Mouse (Mus musculus) ES-Bruce4 (cell line): ENCODE data around the gene Acvrl1. TPM values are rescaled to one million over a fixed set of nuclear protein-coding genes. Genes with fewer than 3 reads are reported as not detected.

Experiments
- H3K27ac ChIP-seq: 2 replicates; pipeline ENCODE4 v1.5.1; 2012; ENCODE audit warnings: low read length, inconsistent platforms; ENCODE audit not compliant: insufficient read depth
- H3K27me3 ChIP-seq: 2 replicates; pipeline ENCODE4 v1.6.1; 2012; ENCODE audit warnings: mild to moderate bottlenecking, low read length, inconsistent platforms; ENCODE audit not compliant: control insufficient read depth, poor library complexity, insufficient read depth, severe bottlenecking
- H3K36me3 ChIP-seq: 2 replicates; pipeline ENCODE4 v1.6.1; 2012; ENCODE audit warnings: inconsistent platforms, mild to moderate bottlenecking, low read length, moderate library complexity; ENCODE audit not compliant: control insufficient read depth, poor library complexity, insufficient read depth, severe bottlenecking
- H3K4me1 ChIP-seq: one replicate; pipeline ENCODE4 v1.8.1; 2011; ENCODE audit warnings: low read length; ENCODE audit not compliant: control insufficient read depth, insufficient read depth
- H3K4me3 ChIP-seq: 2 replicates; pipeline ENCODE4 v1.5.1; 2011; ENCODE audit warnings: low read depth, mild to moderate bottlenecking, low read length
- H3K9ac ChIP-seq: 2 replicates; pipeline ENCODE4 v1.6.1; 2012; ENCODE audit warnings: low read depth, mild to moderate bottlenecking, inconsistent platforms; ENCODE audit not compliant: poor library complexity, severe bottlenecking
- H3K9me3 ChIP-seq: replicated peaks from 2 replicates; pipeline ENCODE4 v1.6.1; 2012; ENCODE audit warnings: mild to moderate bottlenecking, low read length, inconsistent platforms; ENCODE audit not compliant: control insufficient read depth, poor library complexity, insufficient read depth, severe bottlenecking
- CTCF ChIP-seq: IDR thresholded peaks from one replicate; pipeline ENCODE4 v1.8.1; 2011; ENCODE audit warnings: low read depth, low read length
- EP300 ChIP-seq: IDR thresholded peaks from 2 replicates; pipeline ENCODE4 v1.6.1; 2011; ENCODE audit warnings: low read depth, low read length; ENCODE audit not compliant: insufficient read depth
- POLR2A ChIP-seq: IDR thresholded peaks from one replicate; pipeline ENCODE4 v1.8.1; 2011; ENCODE audit warnings: low read length; ENCODE audit not compliant: insufficient read depth
- polyA plus RNA-seq: library from polyadenylated mRNA; stranded (reverse); fragments of >200 nt; gene quantifications from 2 replicates; pipeline ENCODE4 v1.2.4, GENCODE M21; 2011; ENCODE audit warnings: low read depth; ENCODE audit not compliant: missing spikeins, insufficient read depth, insufficient read length

The Acvrl1 gene
- polyA plus RNA-seq, 1 experiment: 2.7 TPM

GRCm38 (mm10) chr15:101193971-101194370 is 65.6 kb downstream of the Acvrl1 start:
- Histone ChIP-seq H3K4me1 (no peaks in the 10 kb centered on the region), H3K36me3 (peaks cover 6% of the 10 kb centered on the region; the same call in 1 of the 2 replicates), H3K27ac (no peak overlapping the region), H3K27me3 (no peaks in the 10 kb centered on the region), H3K9ac (no peak overlapping the region), H3K4me3 (no peak overlapping the region), H3K9me3 (no peaks in the 10 kb centered on the region)
- no peak for TF ChIP-seq CTCF
- TF ChIP-seq POLR2A: no peak
- TF ChIP-seq EP300: no peak

Other genes starting within 250 kb of the Acvrl1 start
- gene Gm47841, start 81.1 kb upstream of the Acvrl1 start, polyA plus RNA-seq: not detected in 2 replicates
- gene Fignl2, start 50.0 kb upstream of the Acvrl1 start, polyA plus RNA-seq: 25.6 and 27.4 TPM in 2 replicates
- gene Ankrd33, start 12.8 kb upstream of the Acvrl1 start, polyA plus RNA-seq: not detected in 2 replicates
- 27.7 and 27.8 TPM in 2 replicates for gene Acvr1b, start 45.5 kb downstream of the Acvrl1 start, polyA plus RNA-seq
- 8.6 and 9.6 TPM in 2 replicates for gene Grasp, start 95.7 kb downstream of the Acvrl1 start, polyA plus RNA-seq
- gene Nr4a1, start 125.7 kb downstream of the Acvrl1 start, polyA plus RNA-seq: 29.4 and 31.9 TPM in 2 replicates
- 37.6 and 39.1 TPM in 2 replicates for gene Atg101, start 155.8 kb downstream of the Acvrl1 start, polyA plus RNA-seq
- not detected in 2 replicates for gene 6030408B16Rik, start 164.7 kb downstream of the Acvrl1 start, polyA plus RNA-seq
- gene Krt80, start 241.6 kb downstream of the Acvrl1 start, polyA plus RNA-seq: 1.1 and 1.6 TPM in 2 replicates